Mouse (Mus musculus): ENCODE data around the gene Csnk1g2.

Gene Csnk1g2

DNA sequence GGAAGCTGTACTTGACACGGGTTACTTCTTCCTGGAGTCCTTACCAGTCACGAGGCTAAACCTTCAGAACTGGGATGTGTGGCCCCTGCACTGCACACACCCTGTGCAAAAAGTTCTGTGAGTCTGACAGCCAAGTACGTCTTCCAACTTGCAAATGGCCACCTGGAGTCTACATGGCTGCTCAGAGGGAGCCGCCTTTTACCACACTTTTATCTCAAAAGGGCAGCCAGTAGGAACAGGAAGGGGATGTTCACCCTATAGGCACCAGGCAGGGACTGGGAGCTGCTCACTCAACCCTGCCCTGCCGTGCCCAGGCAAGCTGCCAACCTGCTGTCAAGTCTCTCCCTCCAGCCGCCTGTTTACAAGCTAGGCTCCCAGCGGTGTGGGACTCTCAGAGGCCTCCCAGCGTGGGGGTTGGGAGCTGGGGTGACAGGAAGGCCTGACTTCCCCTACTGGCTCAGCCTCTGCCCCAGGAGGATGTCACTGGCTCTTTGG is 55.4 kb downstream of the Csnk1g2 start, which contains the start of gene Mknk2:
Gene Mknk2 (minus strand): TSS at position 171 of the 495 bp plus-strand sequence.
- peak; percentile 61 for DNase-seq (ENCODE audit: extremely low read depth, low read depth, low spot score)

DNA sequence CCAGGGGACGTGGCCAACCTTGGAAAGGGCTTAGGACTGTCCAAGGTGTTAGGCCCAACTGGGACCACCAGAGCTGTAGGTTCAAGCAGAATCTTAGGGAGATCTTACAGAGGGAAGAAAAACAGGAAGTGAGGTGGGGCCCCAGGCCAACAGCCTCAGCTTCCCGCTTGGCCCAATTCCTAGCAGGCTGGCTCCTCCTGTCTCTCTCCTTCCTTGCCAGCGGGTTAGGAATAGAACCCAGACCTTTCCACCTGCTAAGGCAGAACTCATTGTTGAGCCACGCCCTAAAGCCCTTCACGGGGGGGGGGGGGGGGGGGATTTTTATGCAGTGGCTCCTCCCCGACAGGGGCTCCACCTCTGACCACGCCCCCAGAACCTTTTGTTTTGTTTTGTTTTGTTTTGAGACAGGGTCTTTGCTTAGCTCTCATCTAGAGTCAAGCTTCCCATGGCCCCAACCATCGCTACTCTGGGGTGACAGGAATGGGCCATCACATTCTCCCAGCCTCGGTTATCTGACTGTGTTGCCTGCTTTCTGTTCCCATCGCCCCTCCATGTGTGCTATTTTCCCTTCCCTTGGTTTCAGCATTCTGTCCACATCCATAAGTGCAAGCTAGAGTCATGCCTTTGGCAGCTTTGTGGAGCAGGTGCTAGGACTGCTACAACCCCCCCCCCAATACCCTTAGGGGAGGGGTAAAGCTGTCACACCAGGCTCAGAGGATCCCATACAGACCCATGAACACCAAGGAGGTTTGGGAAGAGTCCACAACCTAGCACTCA is 56.2 kb downstream of the Csnk1g2 start:
- no peak for DNase-seq (ENCODE audit: extremely low read depth, low read depth, low spot score)

DNA sequence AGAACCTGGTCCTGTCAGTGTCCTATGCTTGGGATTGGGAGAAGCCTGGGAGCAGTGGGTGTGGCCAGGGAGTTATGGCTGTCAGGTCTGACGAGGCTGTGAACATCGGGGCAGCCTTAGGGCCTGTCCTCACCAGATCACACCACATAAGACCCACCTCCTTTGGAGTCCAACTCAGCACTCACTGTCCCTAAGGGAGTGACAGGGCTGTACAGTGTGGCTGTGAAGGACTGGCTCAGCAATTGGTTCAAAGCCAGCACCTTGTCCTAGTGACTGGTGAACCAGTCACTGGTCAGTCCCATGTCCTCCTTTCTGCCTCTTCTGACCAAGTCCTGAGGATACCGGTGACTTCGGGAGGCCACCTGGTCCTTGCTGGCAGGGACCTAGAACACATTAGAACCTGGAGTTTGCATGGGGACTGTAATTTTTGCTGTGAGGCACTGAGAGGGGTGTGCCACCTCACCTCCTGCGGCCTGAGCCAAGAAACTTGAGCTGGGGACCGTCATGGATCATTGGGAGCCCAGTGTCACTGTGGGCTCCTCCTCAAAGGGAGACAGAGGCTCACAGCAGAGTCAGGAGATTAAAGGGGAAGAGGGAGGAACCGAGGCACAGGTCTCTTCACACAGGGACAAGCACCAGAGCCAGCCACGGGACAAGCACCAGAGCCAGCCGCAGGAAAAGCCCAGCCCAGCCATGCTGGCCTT is 57.1 kb downstream of the Csnk1g2 start:
- peak; percentile 81 for DNase-seq (ENCODE audit: extremely low read depth, low read depth, low spot score)

DNA sequence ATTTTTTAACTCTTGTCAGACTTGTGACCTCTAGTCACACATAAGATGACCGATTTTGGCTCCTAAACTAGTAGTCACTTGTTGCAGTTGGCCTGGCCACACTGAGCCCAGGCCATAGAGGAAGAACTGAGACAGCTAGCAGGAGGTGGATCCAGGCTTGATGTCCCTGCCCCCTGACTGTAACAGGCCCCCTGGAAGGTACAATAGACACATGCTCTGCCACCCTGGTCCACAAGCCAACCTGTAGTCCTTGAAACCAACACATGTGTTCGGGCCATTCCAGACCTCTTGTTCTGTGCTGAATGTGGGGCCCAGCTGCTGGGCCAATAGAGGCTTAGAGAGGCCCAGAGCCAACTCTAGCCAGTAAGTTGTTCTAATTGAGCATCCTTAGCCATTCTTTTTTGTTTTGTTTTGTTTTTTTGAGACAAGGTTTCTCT is 57.6 kb downstream of the Csnk1g2 start:
- DNase-seq (ENCODE audit: extremely low read depth, low read depth, low spot score) = no peak

DNA sequence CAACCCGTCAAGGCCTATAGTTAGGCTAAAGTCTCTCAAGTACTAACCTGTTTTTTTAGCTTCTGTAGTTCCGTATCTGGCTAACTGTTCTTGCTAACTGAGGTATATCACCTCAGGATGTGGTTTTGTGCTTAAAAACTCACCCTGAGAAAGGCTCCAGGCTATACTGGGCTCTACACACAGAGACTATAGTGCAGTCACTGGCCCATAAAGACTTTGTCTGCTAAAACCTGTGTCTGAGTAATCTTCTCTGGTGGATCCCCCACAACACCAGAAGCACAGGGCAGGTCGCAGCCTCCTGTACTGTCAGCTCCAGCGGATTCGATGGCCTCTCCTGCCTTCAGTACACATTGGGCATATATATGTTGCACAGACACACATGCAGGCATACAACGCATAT is 59.4 kb downstream of the Csnk1g2 start:
- DNase-seq (ENCODE audit: extremely low read depth, low read depth, low spot score) = no peak

DNA sequence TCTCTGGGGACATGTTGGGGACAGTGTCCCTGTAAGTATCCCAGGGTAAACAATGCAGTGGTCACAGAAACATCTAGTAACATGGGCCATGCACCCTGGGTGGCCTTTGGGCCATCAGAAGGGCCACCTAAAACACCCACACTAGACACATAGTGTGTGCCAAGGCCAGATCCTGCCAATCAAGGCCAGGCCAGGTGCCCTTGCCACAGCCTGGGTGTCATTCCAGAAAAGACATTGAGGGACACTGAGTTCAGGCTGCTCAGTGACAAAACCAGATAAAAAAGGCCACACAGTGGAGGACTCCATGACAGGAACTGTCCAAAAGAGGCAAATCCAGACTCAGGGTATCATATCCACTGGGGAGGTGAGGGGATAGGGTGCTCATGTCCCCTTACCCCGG is 61.0 kb downstream of the Csnk1g2 start:
- DNase-seq (ENCODE audit: extremely low read depth, low read depth, low spot score) = no peak

DNA sequence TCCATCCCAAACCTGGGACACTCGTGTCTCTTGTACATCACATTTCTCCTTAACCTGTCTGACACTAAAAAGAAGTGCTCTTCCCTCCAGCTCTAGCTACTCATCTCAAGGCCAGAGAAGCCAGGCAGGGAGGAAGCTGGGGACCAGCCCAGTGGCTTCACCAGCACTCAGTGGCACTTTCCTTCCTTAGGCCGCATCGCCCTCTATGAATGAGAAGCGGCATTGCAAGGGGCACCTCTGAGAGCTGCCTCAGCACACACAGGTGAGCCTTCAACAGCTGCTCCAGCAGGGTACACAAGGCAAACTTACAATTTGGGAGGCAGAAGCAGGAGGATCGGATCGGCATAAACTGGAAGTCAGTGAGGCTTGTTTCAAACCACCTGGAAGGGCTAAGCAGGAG is 61.6 kb downstream of the Csnk1g2 start:
- no peak for DNase-seq (ENCODE audit: extremely low read depth, low read depth, low spot score)

DNA sequence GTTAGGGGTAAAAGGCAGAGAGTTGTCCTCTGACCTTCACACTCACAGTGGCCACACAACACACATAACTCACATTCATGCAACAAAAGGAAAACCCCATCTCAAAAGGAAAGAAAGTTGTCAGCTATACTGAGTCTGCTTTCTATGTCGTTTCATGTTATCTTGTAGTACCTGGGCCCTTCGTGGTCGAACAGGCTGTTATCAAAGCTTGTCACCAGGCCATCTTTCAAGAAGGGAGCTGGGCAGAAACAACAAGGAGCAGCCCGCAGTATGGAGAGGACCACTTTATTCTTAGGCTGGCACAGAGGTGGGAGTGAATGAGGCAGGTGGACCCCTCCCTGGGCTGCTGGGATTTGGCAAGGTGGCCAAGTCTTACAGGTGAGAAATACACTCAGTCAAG is 62.3 kb downstream of the Csnk1g2 start:
- DNase-seq (ENCODE audit: extremely low read depth, low read depth, low spot score) = no peak

DNA sequence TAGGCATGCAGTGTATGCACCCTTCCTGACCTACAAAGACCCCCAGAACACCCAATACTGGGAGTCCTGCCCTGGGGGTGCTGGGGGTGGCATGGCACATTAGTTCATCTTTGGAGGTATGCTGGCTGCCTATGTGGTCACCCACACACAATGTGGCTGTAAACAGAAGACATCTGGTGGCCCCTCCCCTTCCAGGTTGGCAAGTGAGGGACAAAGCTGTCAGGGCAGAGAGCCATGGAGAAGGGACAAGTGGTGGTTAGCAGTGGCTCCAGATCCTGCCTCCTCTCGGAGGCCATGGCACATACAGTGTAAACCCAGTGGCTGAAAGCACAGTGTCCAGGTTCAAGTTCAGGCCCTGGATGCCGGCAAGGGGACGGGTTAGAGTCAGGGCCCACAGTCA is 64.0 kb downstream of the Csnk1g2 start:
- DNase-seq (ENCODE audit: extremely low read depth, low read depth, low spot score) = no peak

DNA sequence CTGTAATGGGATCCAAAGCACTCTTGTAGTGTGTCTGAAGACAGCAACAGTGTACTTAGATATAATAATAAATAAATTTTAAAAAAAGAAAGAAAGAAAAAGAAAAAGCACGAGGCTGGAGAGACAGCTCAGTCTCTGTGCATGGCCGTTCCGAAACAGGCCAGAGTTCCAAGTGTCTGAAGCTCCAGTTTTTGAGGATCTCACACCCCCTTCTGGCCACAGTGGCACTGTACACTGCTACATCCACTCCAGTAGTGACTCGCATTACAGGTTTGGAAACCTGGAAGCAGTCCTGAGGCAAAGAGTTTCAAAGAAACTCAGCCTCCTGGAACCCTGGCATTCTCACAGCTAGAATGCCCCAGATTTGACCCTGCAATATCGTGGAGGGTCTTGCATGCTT is 65.2 kb downstream of the Csnk1g2 start:
- no peak for DNase-seq (ENCODE audit: extremely low read depth, low read depth, low spot score)
